Mouse (Mus musculus) heart, adult 2 months (tissue): ENCODE measurements around the gene Kif1a.
"Not testable (repeated sequence)": the region's sequence is repeated elsewhere in the genome, so short reads cannot be mapped to it uniquely, and the experiment has no call there.

ENCODE experiments used
- CTCF ChIP-seq: fragments of 200-600 bp; IDR thresholded peaks from 2 replicates; pipeline ENCODE4 v1.8.1; 2022; ENCODE audit warnings: antibody characterized with exemption, mild to moderate bottlenecking, moderate library complexity
- EP300 ChIP-seq: fragments of 200-500 bp; IDR thresholded peaks from 2 replicates; pipeline ENCODE4 v1.6.1; 2011; ENCODE audit warnings: low read depth, low read length, control low read depth; ENCODE audit not compliant: insufficient read depth
- POLR2A ChIP-seq: fragments of 200-500 bp; IDR thresholded peaks from 2 replicates; pipeline ENCODE4 v1.6.1; 2011; ENCODE audit warnings: mild to moderate bottlenecking, low read depth, low read length, control low read depth; ENCODE audit not compliant: insufficient read depth

DNA sequence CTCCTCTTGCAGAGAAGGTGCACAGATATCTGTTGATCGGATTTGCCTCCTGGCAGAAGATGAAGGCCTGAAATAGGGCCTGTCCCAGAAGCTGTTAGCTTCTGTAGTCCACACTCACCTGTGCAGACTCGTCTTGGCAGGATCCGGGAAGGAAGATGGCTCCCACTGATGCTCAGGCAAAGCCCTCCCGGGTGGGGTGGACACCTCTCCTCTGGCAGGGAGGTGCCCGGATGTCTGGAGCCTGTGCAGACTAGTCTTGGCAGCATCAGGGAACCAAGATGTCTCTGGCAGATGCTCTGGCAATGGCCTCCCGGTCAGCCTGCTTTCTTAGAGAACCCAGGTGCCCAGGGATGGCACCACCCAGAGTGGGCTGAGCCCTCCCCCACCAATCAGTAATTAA, 131.0 kb downstream of the Kif1a start:
- TF ChIP-seq POLR2A, CTCF, EP300: not testable (repeated sequence)
